Comparison of ENCODE assay signal across 25 mouse cellular contexts in genomic region chr13:101061233-101062144, GRCm38 (mm10).
A peak's percentile ranks its signal among the peaks of the same experiment; 100 is the strongest.
DNase-seq lines count a peak whose midpoint lies in the region; ATAC-seq and TF ChIP-seq lines count a peak whose summit lies in the region.
"Had no signal": no experiment of that assay in that cellular context is flagged by ENCODE, and none has a peak within 500 bp of the region (broad histone marks: within the 10 kb centered on the region; RNA-seq: fewer than 3 reads in every experiment).

No protein-coding gene starts in this region.

- 69% methylated on average over 15 of the region's 15 CpGs for WGBS in forebrain, embryonic 14.5 days
- WGBS in forebrain, embryonic 16.5 days: 59% methylated on average over 15 of the region's 15 CpGs
- WGBS in kidney, postnatal 0 days: 44% methylated on average over 15 of the region's 15 CpGs
- 63% methylated on average over 15 of the region's 15 CpGs for WGBS in hindbrain, postnatal 0 days
- WGBS in midbrain, embryonic 15.5 days: 53% methylated on average over 15 of the region's 15 CpGs

- intact Hi-C loops in gastrocnemius, adult 2 months (cut with DNase I): no loop called here

- no peaks in the 10 kb centered on the region for H3K27me3 ChIP-seq in forebrain, embryonic 14.5 days (replicated peaks; ENCODE audit: control insufficient read depth, insufficient read depth, low read length)
- H3K27me3 ChIP-seq in forebrain, embryonic 16.5 days (replicated peaks; ENCODE audit: control insufficient read depth, insufficient read depth, low read length): no peaks in the 10 kb centered on the region
- H3K27me3 ChIP-seq in kidney, postnatal 0 days (ENCODE audit: insufficient read depth, low read length): no peaks in the 10 kb centered on the region
- H3K27me3 ChIP-seq in hindbrain, postnatal 0 days (ENCODE audit: insufficient read depth, low read length): no peaks in the 10 kb centered on the region
- no peaks in the 10 kb centered on the region for H3K27me3 ChIP-seq in midbrain, embryonic 15.5 days (replicated peaks)
- H3K27me3 ChIP-seq: embryonic facial prominence, embryonic 13.5 days; forebrain, embryonic 13.5 days; heart, embryonic 15.5 days had no signal

- H3K4me1 ChIP-seq in forebrain, embryonic 14.5 days (ENCODE audit: control insufficient read depth, insufficient read depth, low read length): no peaks in the 10 kb centered on the region
- no peaks in the 10 kb centered on the region for H3K4me1 ChIP-seq in forebrain, embryonic 16.5 days (replicated peaks; ENCODE audit: control insufficient read depth, insufficient read depth, low read length)
- no peaks in the 10 kb centered on the region for H3K4me1 ChIP-seq in kidney, postnatal 0 days (replicated peaks; ENCODE audit: insufficient read depth, low read length)
- H3K4me1 ChIP-seq in hindbrain, postnatal 0 days (ENCODE audit: insufficient read depth, low read length): no peaks in the 10 kb centered on the region
- peaks cover 6% of the 10 kb centered on the region; the same call in 1 of the 2 replicates for H3K4me1 ChIP-seq in midbrain, embryonic 15.5 days
- H3K4me1 ChIP-seq: heart, embryonic 15.5 days had no signal

- no peak for ATAC-seq in forebrain, embryonic 14.5 days
- ATAC-seq in forebrain, embryonic 16.5 days: no peak
- ATAC-seq in kidney, postnatal 0 days (replicated peaks; ENCODE audit: low FRiP score, low read depth): no peak
- no peak for ATAC-seq in hindbrain, postnatal 0 days
- peak; percentile 58 for ATAC-seq in midbrain, embryonic 15.5 days (replicated peaks)
- ATAC-seq: forebrain, embryonic 13.5 days; inflammation-experienced regulatory T-cells, adult 6 months had no signal

- peak; percentile 3 for DNase-seq in forebrain, embryonic 14.5 days (ENCODE audit: low spot score)
- DNase-seq in kidney, postnatal 0 days (ENCODE audit: low spot score): peak; percentile 34
- no peak for DNase-seq in kidney, postnatal 10 days
- DNase-seq in hindbrain, postnatal 0 days (ENCODE audit: low spot score): peak; percentile 10
- no peak for DNase-seq in T-cell, adult 2 months (ENCODE audit: low spot score)
- no peak for DNase-seq in gastrocnemius, adult 2 months
- DNase-seq: adrenal gland, postnatal 14 days; cerebellum, adult 8-10 months; cerebellum, postnatal 36 days; embryo, embryonic 11 days; gastrocnemius, postnatal 25 days; heart, postnatal 36 days; kidney, adult 8-10 months; kidney, postnatal 36 days; lung, adult 18-20 months; lung, postnatal 10 days; thymus, postnatal 14 days had no signal

- H3K27ac ChIP-seq in forebrain, embryonic 14.5 days (ENCODE audit: low read depth, low read length): no peak overlapping the region
- H3K27ac ChIP-seq in forebrain, embryonic 16.5 days (ENCODE audit: low read length): no peak overlapping the region
- no peak overlapping the region for H3K27ac ChIP-seq in kidney, postnatal 0 days
- no peak overlapping the region for H3K27ac ChIP-seq in hindbrain, postnatal 0 days
- peak overlapping the region; percentile 30; the same call in 1 of the 2 replicates for H3K27ac ChIP-seq in midbrain, embryonic 15.5 days
- H3K27ac ChIP-seq in gastrocnemius, adult 2 months: no peak overlapping the region
- H3K27ac ChIP-seq: embryonic facial prominence, embryonic 13.5 days; forebrain, embryonic 13.5 days; heart, embryonic 15.5 days had no signal

- no peaks in the 10 kb centered on the region for H3K9me3 ChIP-seq in forebrain, embryonic 14.5 days (replicated peaks; ENCODE audit: control insufficient read depth, low read length)
- H3K9me3 ChIP-seq in forebrain, embryonic 16.5 days (ENCODE audit: control insufficient read depth, low read length): no peaks in the 10 kb centered on the region
- no peaks in the 10 kb centered on the region for H3K9me3 ChIP-seq in kidney, postnatal 0 days (replicated peaks; ENCODE audit: low read length)
- no peaks in the 10 kb centered on the region for H3K9me3 ChIP-seq in hindbrain, postnatal 0 days (ENCODE audit: low read length)
- H3K9me3 ChIP-seq in midbrain, embryonic 15.5 days: no peaks in the 10 kb centered on the region
- H3K9me3 ChIP-seq: embryonic facial prominence, embryonic 13.5 days; forebrain, embryonic 13.5 days; heart, embryonic 15.5 days had no signal

- H3K9ac ChIP-seq in forebrain, embryonic 14.5 days (ENCODE audit: low read length): no peak overlapping the region
- H3K9ac ChIP-seq in forebrain, embryonic 16.5 days (replicated peaks; ENCODE audit: low read depth, low read length): no peak overlapping the region
- no peak overlapping the region for H3K9ac ChIP-seq in kidney, postnatal 0 days (ENCODE audit: low read depth, low read length)
- H3K9ac ChIP-seq in hindbrain, postnatal 0 days (replicated peaks; ENCODE audit: low read length): no peak overlapping the region
- H3K9ac ChIP-seq in midbrain, embryonic 15.5 days: no peak overlapping the region
- H3K9ac ChIP-seq: embryonic facial prominence, embryonic 13.5 days; forebrain, embryonic 13.5 days; heart, embryonic 15.5 days had no signal

- H3K36me3 ChIP-seq in forebrain, embryonic 14.5 days (ENCODE audit: control insufficient read depth, insufficient read depth, low read length): no peaks in the 10 kb centered on the region
- H3K36me3 ChIP-seq in forebrain, embryonic 16.5 days (ENCODE audit: control insufficient read depth, insufficient read depth): no peaks in the 10 kb centered on the region
- H3K36me3 ChIP-seq in kidney, postnatal 0 days (ENCODE audit: insufficient read depth, low read length): no peaks in the 10 kb centered on the region
- no peaks in the 10 kb centered on the region for H3K36me3 ChIP-seq in hindbrain, postnatal 0 days (ENCODE audit: insufficient read depth, low read length)
- no peaks in the 10 kb centered on the region for H3K36me3 ChIP-seq in midbrain, embryonic 15.5 days (replicated peaks)
- H3K36me3 ChIP-seq: embryonic facial prominence, embryonic 13.5 days; heart, embryonic 15.5 days had no signal

- no peak overlapping the region for H3K4me3 ChIP-seq in forebrain, embryonic 14.5 days (ENCODE audit: low read depth, low read length)
- H3K4me3 ChIP-seq in forebrain, embryonic 16.5 days (replicated peaks; ENCODE audit: low read length): no peak overlapping the region
- no peak overlapping the region for H3K4me3 ChIP-seq in kidney, postnatal 0 days (replicated peaks; ENCODE audit: low read depth, low read length)
- no peak overlapping the region for H3K4me3 ChIP-seq in hindbrain, postnatal 0 days (ENCODE audit: low read length)
- no peak overlapping the region for H3K4me3 ChIP-seq in midbrain, embryonic 15.5 days
- no peak overlapping the region for H3K4me3 ChIP-seq in gastrocnemius, adult 2 months
- H3K4me3 ChIP-seq: embryonic facial prominence, embryonic 13.5 days; erythroblast, embryonic 14.5 days; forebrain, embryonic 13.5 days; heart, embryonic 15.5 days had no signal

- TF ChIP-seq CTCF in kidney, postnatal 0 days (IDR thresholded peaks at IDR 0.05; ENCODE audit: low read depth): no peak
- TF ChIP-seq CTCF in hindbrain, postnatal 0 days (IDR thresholded peaks at IDR 0.05; ENCODE audit: low read depth): no peak
- no peak for TF ChIP-seq CTCF in gastrocnemius, adult 2 months (IDR thresholded peaks at IDR 0.05)

- H3K4me2 ChIP-seq in forebrain, embryonic 14.5 days (ENCODE audit: low read length): no peak overlapping the region
- no peak overlapping the region for H3K4me2 ChIP-seq in forebrain, embryonic 16.5 days (ENCODE audit: low read length)
- peak overlapping the region; percentile 25; the same call in 1 of the 2 replicates for H3K4me2 ChIP-seq in kidney, postnatal 0 days (ENCODE audit: low read length)
- H3K4me2 ChIP-seq in hindbrain, postnatal 0 days (ENCODE audit: low read depth, low read length): no peak overlapping the region
- H3K4me2 ChIP-seq in midbrain, embryonic 15.5 days: peak overlapping the region; percentile 19; the same call in 1 of the 2 replicates
- H3K4me2 ChIP-seq: forebrain, embryonic 13.5 days; heart, embryonic 15.5 days; liver, embryonic 11.5 days had no signal

Comparison
In these comparisons a context has a peak if more than half of its experiments do, and no peak if none do; other contexts are left out.
1. DNase-seq: peak in forebrain, embryonic 14.5 days (single experiment), kidney, postnatal 0 days (single experiment) and hindbrain, postnatal 0 days (single experiment); none in kidney, postnatal 10 days (single experiment), T-cell, adult 2 months (single experiment) and gastrocnemius, adult 2 months (single experiment).
2. H3K4me2 ChIP-seq: peak in kidney, postnatal 0 days (single experiment) and midbrain, embryonic 15.5 days (single experiment); none in forebrain, embryonic 14.5 days (single experiment), forebrain, embryonic 16.5 days (single experiment) and hindbrain, postnatal 0 days (single experiment).